Mouse (Mus musculus) myocyte (in vitro differentiated cells): ENCODE results near the gene Slc12a8.

Experiments used
- CEBPB ChIP-seq: IDR thresholded peaks from 2 replicates; pipeline ENCODE4 v1.6.1; 2011; ENCODE audit warnings: mild to moderate bottlenecking, moderate library complexity; ENCODE audit not compliant: poor library complexity, insufficient read depth, severe bottlenecking
- E2F4 ChIP-seq: IDR thresholded peaks from one replicate; pipeline ENCODE4 v1.6.1; 2011; ENCODE audit warnings: mild to moderate bottlenecking, control low read depth, moderate library complexity; ENCODE audit not compliant: insufficient read depth
- MAX ChIP-seq: IDR thresholded peaks from one replicate; pipeline ENCODE4 v1.6.1; 2011; ENCODE audit warnings: low read depth, mild to moderate bottlenecking, control low read depth
- MYOD1 ChIP-seq, 3 experiments: IDR thresholded peaks; one replicate each; pipeline ENCODE4 v1.6.1; 2011; ENCODE audit warnings: control low read depth in 2 of 3, low read depth in 2 of 3, mild to moderate bottlenecking in 2 of 3, moderate library complexity in 1 of 3; ENCODE audit not compliant: insufficient read length in 2 of 3, control insufficient read depth in 1 of 3
- MYOG ChIP-seq, 3 experiments: IDR thresholded peaks; one replicate each; pipeline ENCODE4 v1.6.1; 2011; ENCODE audit warnings: control low read depth in 2 of 3, low read depth in 2 of 3, mild to moderate bottlenecking in 2 of 3; ENCODE audit not compliant: insufficient read length in 2 of 3, control insufficient read depth in 1 of 3, insufficient read depth in 1 of 3
- POLR2A ChIP-seq: IDR thresholded peaks from one replicate; pipeline ENCODE4 v1.6.1; 2011; ENCODE audit warnings: low read depth, mild to moderate bottlenecking, control low read depth, moderate library complexity; ENCODE audit not compliant: insufficient read length
- POLR2AphosphoS2 ChIP-seq: IDR thresholded peaks from one replicate; pipeline ENCODE4 v1.6.1; 2011; ENCODE audit warnings: low read depth, control low read depth; ENCODE audit not compliant: insufficient read length
- SRF ChIP-seq: IDR thresholded peaks from one replicate; pipeline ENCODE4 v1.6.1; 2011; ENCODE audit warnings: low read depth; ENCODE audit not compliant: control insufficient read depth, insufficient read length
- TCF12 ChIP-seq: IDR thresholded peaks from one replicate; pipeline ENCODE4 v1.6.1; 2011; ENCODE audit warnings: mild to moderate bottlenecking, control low read depth; ENCODE audit not compliant: poor library complexity, insufficient read depth, severe bottlenecking
- USF1 ChIP-seq: IDR thresholded peaks from one replicate; pipeline ENCODE4 v1.6.1; 2011; ENCODE audit warnings: low read depth, mild to moderate bottlenecking, control low read depth, moderate library complexity

GRCm38 (mm10) chr16:33621836-33622235 lies 104.7 kb downstream of the Slc12a8 start:
- TF ChIP-seq USF1 (no peak), POLR2AphosphoS2 (no peak), POLR2A (no peak), TCF12 (no peak), MAX (no peak), MYOG (IDR thresholded peaks at IDR 0.05; ENCODE audit: control insufficient read depth in 1 of 3, insufficient read depth in 1 of 3, insufficient read length in 2 of 3, low read depth in 2 of 3) (no peak), E2F4 (no peak), CEBPB (no peak), SRF (no peak), MYOD1 (IDR thresholded peaks at IDR 0.05; ENCODE audit: control insufficient read depth in 1 of 3, insufficient read length in 2 of 3, low read depth in 2 of 3) (no peak)
